Mouse (Mus musculus) kidney, embryonic 16.5 days (tissue): ENCODE data around the gene Lmo1. TPM values are rescaled to one million over a fixed set of nuclear protein-coding genes. Genes with fewer than 3 reads are reported as not detected.
"Not testable (repeated sequence)": the region's sequence is repeated elsewhere in the genome, so short reads cannot be mapped to it uniquely, and the experiment has no call there.

Source experiments
- ATAC-seq: fragments of 200-750 bp; cut with Nextera tagmentation; 2 replicates; pipeline ENCODE4 v1.8.0; 2017; ENCODE audit warnings: moderate TSS enrichment; ENCODE audit not compliant: low FRiP score, low TSS enrichment
- H3K27ac ChIP-seq: fragments of 300-500 bp; sonication (generic); 2 replicates; pipeline ENCODE4 v1.5.1; 2014; ENCODE audit warnings: low read length
- H3K27me3 ChIP-seq: fragments of 300-500 bp; sonication (generic); 2 replicates; pipeline ENCODE4 v1.6.1; 2014; ENCODE audit warnings: low read length, control low read depth, mixed read lengths; ENCODE audit not compliant: insufficient read depth
- H3K36me3 ChIP-seq: fragments of 300-500 bp; sonication (generic); 2 replicates; pipeline ENCODE4 v1.6.1; 2014; ENCODE audit warnings: low read length, control low read depth, mixed read lengths; ENCODE audit not compliant: insufficient read depth
- H3K4me1 ChIP-seq: fragments of 300-500 bp; sonication (generic); 2 replicates; pipeline ENCODE4 v1.6.1; 2014; ENCODE audit warnings: low read length, control low read depth, mixed read lengths; ENCODE audit not compliant: insufficient read depth
- H3K4me2 ChIP-seq: fragments of 300-500 bp; sonication (generic); replicated peaks from 2 replicates; pipeline ENCODE4 v1.6.1; 2014; ENCODE audit warnings: low read depth, low read length
- H3K4me3 ChIP-seq: fragments of 300-500 bp; sonication (generic); 2 replicates; pipeline ENCODE4 v1.5.1; 2014; ENCODE audit warnings: mild to moderate bottlenecking, low read length
- H3K9ac ChIP-seq: fragments of 300-500 bp; sonication (generic); replicated peaks from 2 replicates; pipeline ENCODE4 v1.6.1; 2014; ENCODE audit warnings: low read length
- H3K9me3 ChIP-seq: fragments of 300-500 bp; sonication (generic); 2 replicates; pipeline ENCODE4 v1.6.1; 2016; ENCODE audit warnings: low read length, control low read depth
- WGBS: fragments of 180-500 bp; shearing (Covaris S2); extraction: QIAGEN DNeasy Blood & Tissue Kit; methylation state at CpG from one replicate; pipeline ENCODE4 v1.1.7; 2014; 5-methylcytosine and 5-hydroxymethylcytosine counted together
- polyA plus RNA-seq: library from polyadenylated mRNA; unstranded; fragments of >200 nt; fragmentation: Nextera tagmentation; extraction: Ambion mirVana; gene quantifications from 2 replicates; pipeline ENCODE4 v1.2.1, GENCODE M21; 2015

The Lmo1 gene
- polyA plus RNA-seq, 1 experiment from 2014 or later = 7.6 TPM

GRCm38 (mm10) chr7:109096618-109097017 lies 78.4 kb downstream of the Lmo1 start:
- Histone ChIP-seq H3K27me3 (no peaks in the 10 kb centered on the region), H3K27ac (no peak overlapping the region), H3K9me3 (no peaks in the 10 kb centered on the region), H3K9ac (no peak overlapping the region), H3K4me3 (no peak overlapping the region), H3K4me1 (no peaks in the 10 kb centered on the region), H3K4me2 (no peak overlapping the region), H3K36me3 (no peaks in the 10 kb centered on the region)
- ATAC-seq = no peak
- 79% methylated on average over 4 of the region's 4 CpGs for WGBS

GRCm38 (mm10) chr7:109094294-109094693 lies 80.7 kb downstream of the Lmo1 start:
- no peak overlapping the region for H3K27ac ChIP-seq
- H3K4me1 ChIP-seq = no peaks in the 10 kb centered on the region
- no CpG with 5 or more reads among the region's 7 CpGs for whole genome bisulfite sequencing
- no peak overlapping the region for H3K4me2 ChIP-seq
- H3K27me3 ChIP-seq = no peaks in the 10 kb centered on the region
- H3K9ac ChIP-seq = no peak overlapping the region
- ATAC-seq = no peak
- no peaks in the 10 kb centered on the region for H3K36me3 ChIP-seq
- no peak overlapping the region for H3K4me3 ChIP-seq
- H3K9me3 ChIP-seq = no peaks in the 10 kb centered on the region

GRCm38 (mm10) chr7:109091316-109091715 lies 83.7 kb downstream of the Lmo1 start:
- H3K4me2 ChIP-seq, H3K27ac ChIP-seq, H3K9ac ChIP-seq, H3K4me1 ChIP-seq, H3K27me3 ChIP-seq, H3K9me3 ChIP-seq, H3K36me3 ChIP-seq, ATAC-seq, H3K4me3 ChIP-seq: not testable (repeated sequence)
- WGBS = no CpG with 5 or more reads among the region's 2 CpGs

Other genes starting within 250 kb of the Lmo1 start
- gene Nlrp10, start 245.0 kb downstream of the Lmo1 start, polyA plus RNA-seq = 0.04 and 0.07 TPM in 2 replicates
- gene Eif3f, start 240.8 kb downstream of the Lmo1 start, polyA plus RNA-seq = 80.0 and 88.3 TPM in 2 replicates
- gene Tub, start 224.9 kb downstream of the Lmo1 start, polyA plus RNA-seq = 1.00 and 1.7 TPM in 2 replicates
- gene Ric3, start 91.9 kb downstream of the Lmo1 start, polyA plus RNA-seq = 0.79 and 2.2 TPM in 2 replicates